Mouse (Mus musculus) intestine, postnatal 0 days (tissue): ENCODE data around the gene Il6st. TPM values are rescaled to one million over a fixed set of nuclear protein-coding genes. Genes with fewer than 3 reads are reported as not detected.

ENCODE experiments used
- ATAC-seq: fragments of 200-750 bp; cut with Nextera tagmentation; 2 replicates; pipeline ENCODE4 v1.8.0; 2017; ENCODE audit warnings: mild to moderate bottlenecking, moderate TSS enrichment, moderate library complexity
- H3K27ac ChIP-seq: fragments of 300-500 bp; sonication (generic); 2 replicates; pipeline ENCODE4 v1.5.1; 2014; ENCODE audit warnings: mild to moderate bottlenecking, low read depth, low read length, moderate library complexity
- H3K27me3 ChIP-seq: fragments of 300-500 bp; sonication (generic); replicated peaks from 2 replicates; pipeline ENCODE4 v1.6.1; 2014; ENCODE audit warnings: low read length, mixed read lengths; ENCODE audit not compliant: control insufficient read depth, insufficient read depth
- H3K36me3 ChIP-seq: fragments of 300-500 bp; sonication (generic); 2 replicates; pipeline ENCODE4 v1.6.1; 2014; ENCODE audit warnings: mild to moderate bottlenecking, moderate library complexity; ENCODE audit not compliant: control insufficient read depth, insufficient read depth
- H3K4me1 ChIP-seq: fragments of 300-500 bp; sonication (generic); replicated peaks from 2 replicates; pipeline ENCODE4 v1.6.1; 2014; ENCODE audit warnings: antibody characterized with exemption, low read length, mixed read lengths; ENCODE audit not compliant: control insufficient read depth, insufficient read depth
- H3K4me2 ChIP-seq: fragments of 300-500 bp; sonication (generic); replicated peaks from 2 replicates; pipeline ENCODE4 v1.6.1; 2014; ENCODE audit warnings: low read depth, mild to moderate bottlenecking, moderate library complexity
- H3K4me3 ChIP-seq: fragments of 300-500 bp; sonication (generic); 2 replicates; pipeline ENCODE4 v1.5.1; 2014; ENCODE audit warnings: low read depth, low read length
- H3K9ac ChIP-seq: fragments of 300-500 bp; sonication (generic); 2 replicates; pipeline ENCODE4 v1.6.1; 2014; ENCODE audit warnings: mild to moderate bottlenecking, low read depth, low read length
- H3K9me3 ChIP-seq: fragments of 300-500 bp; sonication (generic); 2 replicates; pipeline ENCODE4 v1.6.1; 2016; ENCODE audit warnings: mixed run types; ENCODE audit not compliant: control insufficient read depth
- CTCF ChIP-seq: sonication (generic); IDR thresholded peaks from 2 replicates; pipeline ENCODE4 v1.5.1; 2016; ENCODE audit warnings: low read depth, mild to moderate bottlenecking, control low read depth, antibody characterized with exemption, moderate library complexity
- WGBS: fragments of 180-500 bp; shearing (Covaris S2); extraction: QIAGEN DNeasy Blood & Tissue Kit; methylation state at CpG from one replicate; pipeline ENCODE4 v1.1.7; 2014; 5-methylcytosine and 5-hydroxymethylcytosine counted together
- polyA plus RNA-seq: library from polyadenylated mRNA; unstranded; fragments of >200 nt; fragmentation: Nextera tagmentation; extraction: Ambion mirVana; gene quantifications from 2 replicates; pipeline ENCODE4 v1.2.1, GENCODE M21; 2015

Gene Il6st
- polyA plus RNA-seq, 1 experiment from 2014 or later = 20.5 TPM

DNA sequence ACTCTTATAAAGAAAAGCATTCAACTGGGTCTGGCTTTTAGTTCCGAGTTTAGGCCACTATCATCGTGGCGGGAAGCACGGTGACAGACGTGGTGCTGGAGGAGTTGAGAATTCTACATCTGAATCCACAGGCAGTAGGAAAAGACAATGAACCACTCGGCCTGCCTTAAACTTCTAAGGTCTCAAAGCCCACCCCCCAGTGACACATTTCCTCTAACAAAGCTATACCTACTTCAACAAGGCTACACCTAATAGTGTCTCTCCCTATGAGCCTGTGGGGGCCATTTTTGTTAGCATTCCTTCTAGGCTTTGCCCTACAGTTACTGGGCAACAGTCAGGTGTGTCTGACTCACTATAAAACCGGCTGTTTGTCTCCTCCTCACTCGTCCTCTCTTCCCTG, 23.2 kb upstream of the Il6st start:
- no peak for TF ChIP-seq CTCF
- Histone ChIP-seq H3K27ac (no peak overlapping the region), H3K4me1 (0 out of 2 replicates have a peak, but pooled peaks cover 5% of the 10 kb centered on the region), H3K4me2 (no peak overlapping the region), H3K4me3 (no peak overlapping the region), H3K27me3 (no peaks in the 10 kb centered on the region), H3K9ac (no peak overlapping the region), H3K36me3 (no peaks in the 10 kb centered on the region), H3K9me3 (no peaks in the 10 kb centered on the region)
- ATAC-seq = no peak
- WGBS = 81% methylated on average over 8 of the region's 8 CpGs

DNA sequence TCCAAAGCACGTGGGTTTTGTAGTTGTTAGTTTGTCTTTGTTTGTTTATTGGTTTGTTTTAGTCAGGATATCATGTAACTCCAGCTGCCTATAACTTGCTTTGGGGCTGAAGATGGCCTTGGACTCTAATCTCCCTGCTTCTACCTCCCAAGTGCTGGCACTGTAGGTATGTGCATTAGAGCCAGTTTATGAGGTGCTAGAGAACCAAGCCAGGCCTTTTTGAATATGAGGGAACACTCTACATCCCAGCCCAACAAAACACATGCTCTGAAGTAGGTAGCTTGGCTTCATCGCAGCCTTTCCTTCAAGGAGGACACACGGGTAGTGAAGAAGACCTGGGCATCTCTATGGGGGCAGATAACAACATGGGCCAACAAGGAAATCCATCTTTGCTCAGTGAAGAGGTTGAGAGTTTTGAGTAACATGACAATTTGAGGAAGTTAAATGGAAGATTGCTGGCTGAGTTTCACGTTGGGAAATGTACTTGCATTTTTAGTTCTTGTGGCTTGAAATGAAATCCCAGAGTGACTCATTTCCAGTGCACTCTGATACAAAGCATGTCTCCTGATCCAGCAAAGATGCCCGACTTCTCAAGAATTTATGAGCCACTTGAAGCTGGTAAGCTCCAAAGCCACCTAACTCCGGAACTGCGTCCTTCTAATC, 20.9 kb upstream of the Il6st start:
- no peaks in the 10 kb centered on the region for H3K36me3 ChIP-seq
- no peak for TF ChIP-seq CTCF
- no peak for ATAC-seq
- no peaks in the 10 kb centered on the region for H3K27me3 ChIP-seq
- 72% methylated on average over 7 of the region's 7 CpGs for WGBS
- no peak overlapping the region for H3K27ac ChIP-seq
- H3K9me3 ChIP-seq = no peaks in the 10 kb centered on the region
- H3K9ac ChIP-seq = no peak overlapping the region
- H3K4me1 ChIP-seq = 0 out of 2 replicates have a peak, but pooled peaks cover 5% of the 10 kb centered on the region
- H3K4me3 ChIP-seq = no peak overlapping the region
- no peak overlapping the region for H3K4me2 ChIP-seq

DNA sequence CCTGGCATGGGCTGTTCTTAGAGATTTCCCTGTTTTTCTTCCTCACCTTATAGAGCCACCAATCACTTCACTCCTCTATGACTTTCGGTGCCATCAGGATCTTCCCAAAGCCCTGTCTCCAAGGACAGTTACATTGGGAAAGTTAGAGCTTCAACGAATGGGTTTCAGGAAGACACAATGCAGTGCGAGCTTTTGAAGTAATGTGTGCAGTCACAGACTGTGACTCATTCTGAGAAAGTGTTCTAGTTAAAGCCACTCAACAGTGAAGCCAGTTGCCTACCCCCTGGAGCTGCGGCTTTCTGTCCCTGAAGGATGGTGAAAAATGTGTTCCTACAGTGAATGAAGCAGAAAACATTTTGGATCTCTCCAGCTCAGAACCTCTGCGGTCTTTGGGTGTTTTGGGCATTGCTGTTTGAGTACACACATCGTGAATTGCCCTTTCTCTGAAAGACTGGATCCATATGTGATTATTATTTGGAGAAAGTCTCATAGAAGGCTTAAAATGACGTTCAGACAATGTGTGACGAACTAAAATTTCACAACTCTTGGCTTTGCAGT, 16.7 kb upstream of the Il6st start:
- no peak overlapping the region for H3K4me3 ChIP-seq

GRCm38 (mm10) chr13:112450210-112450609, 13.7 kb upstream of the Il6st start:
- Histone ChIP-seq H3K9ac (no peak overlapping the region), H3K4me1 (no peaks in the 10 kb centered on the region), H3K27ac (no peak overlapping the region), H3K9me3 (no peaks in the 10 kb centered on the region), H3K27me3 (no peaks in the 10 kb centered on the region), H3K4me2 (no peak overlapping the region), H3K36me3 (no peaks in the 10 kb centered on the region), H3K4me3 (no peak overlapping the region)
- ATAC-seq = no peak
- TF ChIP-seq CTCF = no peak
- WGBS = 47% methylated on average over 3 of the region's 3 CpGs

More for the DNA sequence above, 16.7 kb upstream of the Il6st start:
- no peak for TF ChIP-seq CTCF
- no peaks in the 10 kb centered on the region for H3K36me3 ChIP-seq
- no peak for ATAC-seq
- no peaks in the 10 kb centered on the region for H3K4me1 ChIP-seq
- no peaks in the 10 kb centered on the region for H3K9me3 ChIP-seq
- H3K9ac ChIP-seq = no peak overlapping the region
- WGBS = 83% methylated on average over 8 of the region's 8 CpGs
- H3K27ac ChIP-seq = no peak overlapping the region
- H3K4me2 ChIP-seq = no peak overlapping the region
- H3K27me3 ChIP-seq = no peaks in the 10 kb centered on the region

GRCm38 (mm10) chr13:112457366-112457765, 6.5 kb upstream of the Il6st start:
- Histone ChIP-seq H3K9me3 (no peaks in the 10 kb centered on the region), H3K4me2 (no peak overlapping the region), H3K36me3 (no peaks in the 10 kb centered on the region), H3K9ac (no peak overlapping the region), H3K4me1 (no peaks in the 10 kb centered on the region), H3K4me3 (no peak overlapping the region), H3K27ac (no peak overlapping the region), H3K27me3 (no peaks in the 10 kb centered on the region)
- no peak for ATAC-seq
- no peak for TF ChIP-seq CTCF
- WGBS = 49% methylated on average over 6 of the region's 6 CpGs

DNA sequence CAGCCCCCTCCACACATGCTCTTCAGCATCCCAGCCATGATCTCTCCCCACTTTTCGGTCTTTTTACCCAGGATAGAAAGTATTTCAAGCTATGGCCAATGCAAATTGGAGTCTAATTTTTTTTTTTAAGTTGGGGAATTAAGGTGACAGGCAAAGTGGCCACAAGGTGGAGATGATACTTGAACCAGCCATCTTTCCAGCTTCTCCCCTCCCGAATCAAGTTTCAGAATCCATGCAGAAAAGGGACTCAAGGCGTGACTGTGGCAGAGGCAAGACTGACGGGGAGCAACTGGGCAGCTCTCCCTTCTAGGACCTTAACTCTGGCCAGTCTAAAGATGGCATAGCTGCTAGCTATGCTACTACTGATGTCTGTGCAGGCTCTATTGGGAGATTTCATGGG, 5.9 kb upstream of the Il6st start:
- 86% methylated on average over 4 of the region's 4 CpGs for WGBS
- H3K27me3 ChIP-seq = no peaks in the 10 kb centered on the region
- ATAC-seq = no peak
- no peaks in the 10 kb centered on the region for H3K9me3 ChIP-seq
- no peaks in the 10 kb centered on the region for H3K4me1 ChIP-seq
- no peak overlapping the region for H3K9ac ChIP-seq
- H3K36me3 ChIP-seq = no peaks in the 10 kb centered on the region
- H3K27ac ChIP-seq = no peak overlapping the region
- no peak overlapping the region for H3K4me2 ChIP-seq
- no peak overlapping the region for H3K4me3 ChIP-seq
- TF ChIP-seq CTCF = peak; percentile 15; the same call in 1 of the 2 replicates
